Mouse (Mus musculus) kidney, embryonic 15.5 days (tissue): Measurements from ENCODE around the gene Tmtc2. TPM values are rescaled to one million over a fixed set of nuclear protein-coding genes. Genes with fewer than 3 reads are reported as not detected.

Source experiments
- ATAC-seq: fragments of 200-750 bp; cut with Nextera tagmentation; replicated peaks from 2 replicates; pipeline ENCODE4 v1.8.0; 2017; ENCODE audit warnings: moderate TSS enrichment; ENCODE audit not compliant: low FRiP score
- H3K27ac ChIP-seq: fragments of 300-500 bp; sonication (generic); 2 replicates; pipeline ENCODE4 v1.5.1; 2015; ENCODE audit warnings: mild to moderate bottlenecking, inconsistent platforms
- H3K27me3 ChIP-seq: fragments of 300-500 bp; sonication (generic); 2 replicates; pipeline ENCODE4 v1.6.1; 2015; ENCODE audit warnings: inconsistent platforms
- H3K36me3 ChIP-seq: fragments of 300-500 bp; sonication (generic); 2 replicates; pipeline ENCODE4 v1.6.1; 2015; ENCODE audit warnings: inconsistent platforms
- H3K4me1 ChIP-seq: fragments of 300-500 bp; sonication (generic); 2 replicates; pipeline ENCODE4 v1.6.1; 2015; ENCODE audit warnings: inconsistent platforms
- H3K4me2 ChIP-seq: fragments of 300-500 bp; sonication (generic); 2 replicates; pipeline ENCODE4 v1.6.1; 2015; ENCODE audit warnings: moderate library complexity, mild to moderate bottlenecking, inconsistent platforms
- H3K4me3 ChIP-seq: fragments of 300-500 bp; sonication (generic); replicated peaks from 2 replicates; pipeline ENCODE4 v1.5.1; 2015; ENCODE audit warnings: mild to moderate bottlenecking, inconsistent platforms
- H3K9ac ChIP-seq: fragments of 300-500 bp; sonication (generic); 2 replicates; pipeline ENCODE4 v1.6.1; 2015; ENCODE audit warnings: mild to moderate bottlenecking, inconsistent platforms
- H3K9me3 ChIP-seq: fragments of 300-500 bp; sonication (generic); replicated peaks from 2 replicates; pipeline ENCODE4 v1.6.1; 2016; ENCODE audit warnings: inconsistent platforms
- WGBS: fragments of 180-500 bp; shearing (Covaris S2); methylation state at CpG from one replicate; pipeline ENCODE4 v1.1.7; 2015; ENCODE audit warnings: mixed read lengths; 5-methylcytosine and 5-hydroxymethylcytosine counted together
- polyA plus RNA-seq: library from polyadenylated mRNA; unstranded; fragments of >200 nt; fragmentation: Nextera tagmentation; extraction: Ambion mirVana; gene quantifications from 2 replicates; pipeline ENCODE4 v1.2.1, GENCODE M21; 2015

Tmtc2 gene
- polyA plus RNA-seq, 1 experiment from 2014 or later: 10.8 TPM

DNA sequence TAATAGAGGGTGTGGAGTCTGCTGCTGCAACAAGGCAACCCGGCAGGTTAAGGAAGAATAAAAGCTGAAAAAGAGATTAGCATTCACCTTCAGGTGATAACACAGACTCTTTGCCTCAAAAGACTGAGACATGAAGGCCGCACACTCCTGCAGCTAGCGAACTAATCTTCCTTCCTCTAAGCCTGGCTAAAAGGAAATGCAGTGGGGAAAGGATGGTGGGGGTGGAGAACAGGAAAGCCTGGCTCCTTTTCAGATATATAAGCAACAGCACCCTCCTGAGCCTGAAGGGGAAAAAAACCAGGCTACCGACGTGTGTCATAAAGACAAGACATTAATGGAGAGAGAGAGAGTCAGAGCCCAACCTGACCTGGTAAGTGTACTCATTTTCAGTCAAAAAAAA lies 174.9 kb downstream of the Tmtc2 start:
- no peak for ATAC-seq
- 65% methylated on average over 5 of the region's 5 CpGs for WGBS
- H3K9ac ChIP-seq: no peak overlapping the region

GRCm38 (mm10) chr10:105384065-105384464 lies 190.2 kb downstream of the Tmtc2 start:
- Histone ChIP-seq H3K4me1 (peaks cover 5% of the 10 kb centered on the region; the same call in 1 of the 2 replicates), H3K27ac (no peak overlapping the region), H3K4me2 (no peak overlapping the region), H3K4me3 (no peak overlapping the region), H3K9ac (no peak overlapping the region), H3K27me3 (no peaks in the 10 kb centered on the region), H3K9me3 (no peaks in the 10 kb centered on the region), H3K36me3 (no peaks in the 10 kb centered on the region)
- 67% methylated on average over 4 of the region's 4 CpGs for WGBS
- no peak for ATAC-seq

More for the DNA sequence above, 174.9 kb downstream of the Tmtc2 start:
- no peak overlapping the region for H3K4me2 ChIP-seq
- no peak overlapping the region for H3K27ac ChIP-seq
- H3K27me3 ChIP-seq: no peaks in the 10 kb centered on the region
- H3K4me1 ChIP-seq: no peaks in the 10 kb centered on the region
- no peaks in the 10 kb centered on the region for H3K9me3 ChIP-seq
- H3K4me3 ChIP-seq: no peak overlapping the region
- H3K36me3 ChIP-seq: no peaks in the 10 kb centered on the region

DNA sequence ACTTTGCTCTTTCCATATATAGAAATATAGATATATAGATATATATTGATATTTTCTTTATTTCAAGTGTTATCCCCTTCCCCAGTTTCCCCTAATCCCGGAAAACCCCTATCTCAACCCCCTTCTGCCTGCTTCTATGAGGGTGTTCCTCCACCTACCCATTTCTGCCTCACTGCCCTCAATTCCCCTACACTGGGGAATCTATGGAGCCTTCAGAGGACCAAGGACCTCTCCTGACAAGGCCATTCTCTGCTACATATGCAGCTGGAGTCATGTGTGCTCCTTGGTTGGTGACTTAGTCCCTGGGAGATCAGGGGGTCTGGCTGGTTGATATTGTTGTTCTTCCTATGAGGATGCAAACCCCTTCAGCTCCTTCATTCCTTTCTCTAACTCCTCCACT lies 192.5 kb downstream of the Tmtc2 start:
- Histone ChIP-seq H3K9ac (no peak overlapping the region), H3K4me2 (no peak overlapping the region), H3K36me3 (no peaks in the 10 kb centered on the region), H3K27ac (no peak overlapping the region), H3K9me3 (no peaks in the 10 kb centered on the region), H3K27me3 (no peaks in the 10 kb centered on the region), H3K4me1 (peaks cover 5% of the 10 kb centered on the region; the same call in 1 of the 2 replicates), H3K4me3 (no peak overlapping the region)
- WGBS: 88% methylated on average over 1 of the region's 1 CpGs
- ATAC-seq: no peak

DNA sequence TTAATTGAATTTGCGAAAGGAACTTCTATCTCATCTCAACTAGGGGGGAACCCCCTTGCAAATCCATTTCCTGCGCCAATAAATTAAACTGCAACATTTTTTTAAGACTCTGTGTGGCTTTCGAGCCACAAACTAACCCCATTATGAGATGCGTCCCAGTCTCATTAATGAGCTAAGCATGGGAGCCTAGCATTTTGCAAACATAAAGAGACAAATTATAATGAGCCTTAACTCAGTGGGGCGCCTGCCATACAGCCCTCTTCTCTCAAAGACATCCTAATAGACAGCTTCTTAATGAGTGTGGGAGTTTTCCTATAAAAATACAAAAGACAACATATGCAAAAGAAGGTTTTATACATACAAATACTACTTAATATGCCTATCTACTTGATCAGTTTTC lies 193.0 kb downstream of the Tmtc2 start:
- no peak overlapping the region for H3K9ac ChIP-seq
- no peaks in the 10 kb centered on the region for H3K36me3 ChIP-seq
- no peak overlapping the region for H3K27ac ChIP-seq
- H3K9me3 ChIP-seq: no peaks in the 10 kb centered on the region
- peaks cover 5% of the 10 kb centered on the region; the same call in 1 of the 2 replicates for H3K4me1 ChIP-seq
- no peak overlapping the region for H3K4me3 ChIP-seq
- H3K27me3 ChIP-seq: no peaks in the 10 kb centered on the region
- no peak overlapping the region for H3K4me2 ChIP-seq
- 51% methylated on average over 5 of the region's 5 CpGs for WGBS
- no peak for ATAC-seq

DNA sequence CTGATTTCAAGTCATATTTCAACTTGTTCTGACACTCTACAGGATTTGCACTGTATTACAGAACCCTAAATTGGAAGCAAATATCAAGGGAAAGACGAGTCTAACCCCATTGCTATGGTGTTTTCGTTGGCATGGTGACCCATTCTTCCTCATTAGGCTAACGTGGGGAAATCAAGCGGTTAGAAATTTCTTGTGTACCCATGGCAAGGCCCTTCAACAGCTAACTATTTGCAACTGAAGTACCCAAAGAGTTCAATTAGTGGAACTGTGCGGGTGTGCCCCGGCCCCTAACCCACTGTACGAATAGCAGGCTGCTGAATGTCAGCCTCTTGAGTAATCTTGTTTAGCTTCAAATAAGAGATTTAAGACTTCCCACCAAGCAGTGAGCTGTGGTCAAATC lies 193.7 kb downstream of the Tmtc2 start:
- 48% methylated on average over 7 of the region's 7 CpGs for WGBS
- H3K27me3 ChIP-seq: no peaks in the 10 kb centered on the region

GRCm38 (mm10) chr10:105377711-105378110 lies 196.5 kb downstream of the Tmtc2 start:
- H3K9me3 ChIP-seq: peaks cover 3% of the 10 kb centered on the region; the same call in 1 of the 2 replicates
- no peak overlapping the region for H3K4me3 ChIP-seq
- no peak overlapping the region for H3K9ac ChIP-seq
- 99% methylated on average over 2 of the region's 2 CpGs for WGBS
- no peaks in the 10 kb centered on the region for H3K36me3 ChIP-seq
- H3K27ac ChIP-seq: no peak overlapping the region
- H3K27me3 ChIP-seq: no peaks in the 10 kb centered on the region
- H3K4me1 ChIP-seq: peaks cover 5% of the 10 kb centered on the region; the same call in 1 of the 2 replicates
- H3K4me2 ChIP-seq: no peak overlapping the region
- ATAC-seq: no peak

More for the DNA sequence above, 193.7 kb downstream of the Tmtc2 start:
- H3K27ac ChIP-seq: no peak overlapping the region
- no peaks in the 10 kb centered on the region for H3K9me3 ChIP-seq
- no peak overlapping the region for H3K4me3 ChIP-seq
- 0 out of 2 replicates have a peak, but pooled peaks have one; percentile 4 for ATAC-seq
- peaks cover 5% of the 10 kb centered on the region; the same call in 1 of the 2 replicates for H3K4me1 ChIP-seq
- H3K4me2 ChIP-seq: no peak overlapping the region
- no peak overlapping the region for H3K9ac ChIP-seq
- H3K36me3 ChIP-seq: no peaks in the 10 kb centered on the region

DNA sequence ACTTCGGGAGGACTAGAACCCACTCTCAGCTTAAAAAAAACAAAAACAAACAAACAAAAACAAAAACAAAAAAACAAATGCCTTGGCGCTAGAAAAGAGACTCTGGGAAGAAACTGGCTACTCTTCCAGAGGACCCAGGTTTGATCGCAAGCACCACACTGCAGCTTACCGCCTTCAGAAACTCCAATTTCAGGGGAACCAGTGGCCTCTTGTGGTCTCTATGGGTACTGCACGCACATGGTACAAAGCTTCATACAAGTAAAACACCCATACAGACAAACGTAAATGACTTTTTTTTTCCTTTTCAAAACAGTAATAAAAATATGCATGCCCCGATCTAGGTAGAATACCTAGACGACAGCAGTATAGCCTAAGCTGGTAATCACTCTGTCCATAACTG lies 201.0 kb downstream of the Tmtc2 start:
- Histone ChIP-seq H3K9ac (no peak overlapping the region), H3K27ac (no peak overlapping the region), H3K4me3 (no peak overlapping the region), H3K9me3 (peaks cover 3% of the 10 kb centered on the region; the same call in 1 of the 2 replicates), H3K4me2 (no peak overlapping the region), H3K36me3 (peaks cover 14% of the 10 kb centered on the region; the same call in 1 of the 2 replicates), H3K27me3 (no peaks in the 10 kb centered on the region), H3K4me1 (no peaks in the 10 kb centered on the region)
- WGBS: 95% methylated on average over 8 of the region's 8 CpGs
- ATAC-seq: no peak

DNA sequence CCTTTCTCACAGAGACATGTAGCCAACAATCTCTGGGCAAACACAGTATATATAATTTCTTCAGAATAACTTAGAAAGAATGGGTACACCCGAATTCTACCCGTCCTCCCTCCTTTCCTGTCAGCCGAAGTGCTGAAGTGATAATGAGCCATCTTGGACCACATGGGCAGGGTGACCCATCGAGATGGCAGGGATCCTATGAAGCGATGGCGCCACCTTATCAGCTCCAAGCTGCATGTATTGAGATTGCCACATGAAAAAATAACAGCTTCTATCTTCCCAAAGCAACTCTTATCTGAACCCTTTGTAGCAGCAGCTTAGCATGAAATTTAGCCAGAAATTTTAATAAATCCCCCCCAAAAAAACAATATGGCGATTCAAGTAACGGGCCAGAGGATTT lies 206.0 kb downstream of the Tmtc2 start:
- 0 out of 2 replicates have a peak, but pooled peaks cover 2% of the 10 kb centered on the region for H3K4me1 ChIP-seq
- H3K4me3 ChIP-seq: no peak overlapping the region
- ATAC-seq: no peak
- H3K4me2 ChIP-seq: no peak overlapping the region
- H3K27ac ChIP-seq: no peak overlapping the region
- H3K27me3 ChIP-seq: no peaks in the 10 kb centered on the region
- H3K9me3 ChIP-seq: peaks cover under 1% of the 10 kb centered on the region; the same call in 1 of the 2 replicates
- WGBS: 88% methylated on average over 8 of the region's 8 CpGs
- peaks cover 14% of the 10 kb centered on the region; the same call in 1 of the 2 replicates for H3K36me3 ChIP-seq
- no peak overlapping the region for H3K9ac ChIP-seq

DNA sequence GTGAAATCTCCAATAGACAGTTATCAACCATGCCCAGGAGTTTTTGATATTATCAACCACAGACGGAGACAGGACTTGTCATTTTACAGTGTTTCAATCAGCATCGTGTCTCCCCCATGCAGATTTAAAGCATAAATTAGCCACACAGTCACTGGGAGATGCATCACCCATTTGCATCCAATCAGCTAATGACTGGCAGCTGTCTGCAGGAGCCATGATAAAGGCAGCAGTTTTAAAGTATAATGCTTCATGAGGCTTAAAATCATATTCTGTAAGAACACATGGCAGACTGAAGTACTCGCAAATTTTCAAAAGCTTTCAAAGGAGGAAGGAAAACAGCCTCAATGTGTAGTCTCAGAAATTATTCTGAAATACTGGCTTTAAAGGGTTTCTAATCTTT lies 209.8 kb downstream of the Tmtc2 start:
- H3K4me2 ChIP-seq: no peak overlapping the region
- H3K4me3 ChIP-seq: no peak overlapping the region
- no peaks in the 10 kb centered on the region for H3K27me3 ChIP-seq
- 0 out of 2 replicates have a peak, but pooled peaks cover 2% of the 10 kb centered on the region for H3K4me1 ChIP-seq
- no peak overlapping the region for H3K27ac ChIP-seq
- no peaks in the 10 kb centered on the region for H3K9me3 ChIP-seq
- no peak overlapping the region for H3K9ac ChIP-seq
- no peak for ATAC-seq
- 80% methylated on average over 3 of the region's 3 CpGs for WGBS
- H3K36me3 ChIP-seq: peaks cover 3% of the 10 kb centered on the region; the same call in 1 of the 2 replicates

- Histone ChIP-seq H3K27ac (no peak overlapping the region), H3K4me2 (no peak overlapping the region), H3K9me3 (no peaks in the 10 kb centered on the region), H3K9ac (no peak overlapping the region), H3K4me1 (0 out of 2 replicates have a peak, but pooled peaks cover 2% of the 10 kb centered on the region), H3K27me3 (no peaks in the 10 kb centered on the region), H3K36me3 (no peaks in the 10 kb centered on the region), H3K4me3 (no peak overlapping the region)
- WGBS: 81% methylated on average over 2 of the region's 2 CpGs
- no peak for ATAC-seq
Observed at GRCm38 (mm10) chr10:105350301-105350700, 223.9 kb downstream of the Tmtc2 start.

DNA sequence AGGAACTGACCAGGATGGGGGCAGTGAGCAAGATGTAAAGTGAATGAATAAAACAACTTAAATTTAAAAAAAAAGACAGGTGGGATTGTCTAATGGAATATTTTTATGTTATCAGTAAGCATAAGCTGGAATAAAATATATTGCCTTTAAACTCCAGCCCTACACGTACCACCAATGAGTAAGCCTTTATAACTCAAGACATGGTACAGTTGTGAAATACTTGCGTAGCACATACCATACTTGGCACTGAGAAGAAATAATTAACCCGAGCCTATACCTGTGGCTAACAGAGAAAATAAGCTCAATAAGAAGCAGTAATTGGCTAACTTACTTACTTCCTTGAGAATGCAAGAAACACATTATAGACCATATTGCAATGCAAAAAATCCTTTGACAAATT lies 228.3 kb downstream of the Tmtc2 start:
- ATAC-seq: no peak
- Histone ChIP-seq H3K27ac (no peak overlapping the region), H3K9me3 (no peaks in the 10 kb centered on the region), H3K4me3 (no peak overlapping the region), H3K9ac (no peak overlapping the region), H3K36me3 (no peaks in the 10 kb centered on the region), H3K4me1 (0 out of 2 replicates have a peak, but pooled peaks cover 2% of the 10 kb centered on the region), H3K27me3 (no peaks in the 10 kb centered on the region), H3K4me2 (no peak overlapping the region)
- WGBS: 88% methylated on average over 3 of the region's 3 CpGs

DNA sequence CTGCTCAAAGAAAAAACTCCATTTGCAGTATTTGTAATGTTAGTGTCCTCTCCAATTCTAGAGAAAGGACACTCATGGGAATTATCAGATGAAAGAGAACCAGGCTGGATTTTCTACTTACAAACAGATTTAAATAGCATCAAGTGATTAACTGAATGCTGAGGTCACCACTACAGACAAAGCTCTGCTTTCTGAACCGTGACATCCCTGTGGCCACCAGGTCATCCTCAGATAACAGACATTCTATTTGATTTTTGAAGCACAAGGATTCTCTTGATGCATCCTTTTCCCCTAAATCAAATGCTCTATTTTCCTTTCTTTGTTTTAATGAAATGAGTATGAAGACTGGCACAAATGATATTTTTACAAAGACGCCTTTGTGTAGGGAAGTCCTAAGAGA lies 241.4 kb downstream of the Tmtc2 start:
- Histone ChIP-seq H3K36me3 (no peaks in the 10 kb centered on the region), H3K4me1 (0 out of 2 replicates have a peak, but pooled peaks cover 3% of the 10 kb centered on the region), H3K9me3 (no peaks in the 10 kb centered on the region), H3K27me3 (no peaks in the 10 kb centered on the region), H3K4me3 (no peak overlapping the region), H3K9ac (no peak overlapping the region), H3K4me2 (no peak overlapping the region), H3K27ac (no peak overlapping the region)
- ATAC-seq: no peak
- 80% methylated on average over 2 of the region's 2 CpGs for WGBS

- Histone ChIP-seq H3K27ac (no peak overlapping the region), H3K9me3 (no peaks in the 10 kb centered on the region), H3K36me3 (no peaks in the 10 kb centered on the region), H3K9ac (no peak overlapping the region), H3K4me3 (no peak overlapping the region), H3K27me3 (no peaks in the 10 kb centered on the region), H3K4me1 (0 out of 2 replicates have a peak, but pooled peaks cover 3% of the 10 kb centered on the region), H3K4me2 (no peak overlapping the region)
- ATAC-seq: no peak
- WGBS: 30% methylated on average over 5 of the region's 5 CpGs
Observed at GRCm38 (mm10) chr10:105330327-105330726, 243.9 kb downstream of the Tmtc2 start.
